27 mouse cellular contexts compared by ENCODE assay signal in the genomic region with DNA sequence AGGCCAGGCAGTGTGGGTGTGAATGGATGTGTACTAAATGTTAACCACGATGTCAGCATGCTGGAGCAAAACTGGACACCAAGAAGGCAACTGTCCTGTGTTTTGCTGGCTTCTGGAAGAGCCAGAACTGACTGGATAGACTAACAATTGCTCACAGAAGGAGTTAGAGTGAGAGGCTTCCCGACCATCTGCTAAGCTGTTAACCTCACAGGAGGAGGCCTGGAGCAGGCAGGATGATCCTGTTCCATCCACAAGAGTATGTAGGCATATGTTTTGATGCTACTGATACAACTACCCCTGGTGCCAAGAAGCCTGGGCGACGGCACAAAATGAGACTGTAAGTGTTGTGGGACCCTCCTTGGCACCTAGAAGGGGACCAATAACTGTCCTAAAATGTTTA.
DNase-seq lines count a peak whose midpoint lies in the region; ATAC-seq and TF ChIP-seq lines count a peak whose summit lies in the region.
"Had no signal": no experiment of that assay in that cellular context is flagged by ENCODE, and none has a peak within 500 bp of the region (broad histone marks: within the 10 kb centered on the region; RNA-seq: fewer than 3 reads in every experiment).

No protein-coding gene starts in this region.

- intact Hi-C loops in heart, adult 2 months (cut with DNase I): no loop called here

- TF ChIP-seq CTCF in heart, adult 2 months (IDR thresholded peaks at IDR 0.05): no peak

- H3K79me2 ChIP-seq in heart, adult 2 months (replicated peaks; ENCODE audit: control insufficient read depth, insufficient read depth, low read length): no peaks in the 10 kb centered on the region

- 69% methylated on average over 4 of the region's 4 CpGs for WGBS in hindbrain, embryonic 16.5 days
- 70% methylated on average over 4 of the region's 4 CpGs for WGBS in hindbrain, embryonic 14.5 days
- 78% methylated on average over 4 of the region's 4 CpGs for WGBS in heart, adult 2 months
- 72% methylated on average over 4 of the region's 4 CpGs for WGBS in heart, embryonic 12.5 days

- TF ChIP-seq POLR2A in heart, adult 2 months (IDR thresholded peaks at IDR 0.05; ENCODE audit: insufficient read depth, low read depth, low read length): no peak

- no peak overlapping the region for H3K9ac ChIP-seq in hindbrain, embryonic 16.5 days (ENCODE audit: low read depth, low read length)
- no peak overlapping the region for H3K9ac ChIP-seq in hindbrain, embryonic 14.5 days
- H3K9ac ChIP-seq in heart, adult 2 months (ENCODE audit: low read depth, low read length): no peak overlapping the region
- no peak overlapping the region for H3K9ac ChIP-seq in heart, embryonic 12.5 days
- H3K9ac ChIP-seq: heart, embryonic 13.5 days; limb, embryonic 12.5 days; liver, embryonic 15.5 days; lung, embryonic 14.5 days had no signal

- H3K27ac ChIP-seq in hindbrain, embryonic 16.5 days (ENCODE audit: low read depth, low read length): no peak overlapping the region
- H3K27ac ChIP-seq in hindbrain, embryonic 14.5 days: no peak overlapping the region
- no peak overlapping the region for H3K27ac ChIP-seq in heart, adult 2 months
- no peak overlapping the region for H3K27ac ChIP-seq in heart, embryonic 12.5 days (ENCODE audit: poor library complexity, severe bottlenecking)
- H3K27ac ChIP-seq: heart, embryonic 13.5 days; kidney, postnatal 0 days; limb, embryonic 12.5 days; liver, embryonic 15.5 days had no signal

- ATAC-seq in hindbrain, embryonic 16.5 days: peak; percentile 30; the same call in 1 of the 2 replicates
- ATAC-seq in hindbrain, embryonic 14.5 days (ENCODE audit: low FRiP score): no peak
- ATAC-seq in heart, embryonic 12.5 days (ENCODE audit: insufficient number of reproducible peaks, low FRiP score): no peak
- ATAC-seq: forebrain, embryonic 16.5 days; intestine, embryonic 16.5 days; Patski had no signal

- H3K36me3 ChIP-seq in hindbrain, embryonic 16.5 days (ENCODE audit: control insufficient read depth, insufficient read depth, low read length): no peaks in the 10 kb centered on the region
- H3K36me3 ChIP-seq in hindbrain, embryonic 14.5 days (replicated peaks; ENCODE audit: control insufficient read depth, insufficient read depth): no peaks in the 10 kb centered on the region
- no peaks in the 10 kb centered on the region for H3K36me3 ChIP-seq in heart, adult 2 months (ENCODE audit: control insufficient read depth, insufficient read depth, low read length)
- no peaks in the 10 kb centered on the region for H3K36me3 ChIP-seq in heart, embryonic 12.5 days
- H3K36me3 ChIP-seq: G1E; heart, embryonic 13.5 days; limb, embryonic 12.5 days; liver, embryonic 15.5 days had no signal

- H3K4me2 ChIP-seq in hindbrain, embryonic 16.5 days (ENCODE audit: low read length): no peak overlapping the region
- H3K4me2 ChIP-seq in hindbrain, embryonic 14.5 days (replicated peaks): no peak overlapping the region
- H3K4me2 ChIP-seq in heart, embryonic 12.5 days: no peak overlapping the region
- H3K4me2 ChIP-seq: heart, embryonic 13.5 days; limb, embryonic 12.5 days; liver, embryonic 15.5 days; lung, embryonic 14.5 days had no signal

- no peak overlapping the region for H3K4me3 ChIP-seq in hindbrain, embryonic 16.5 days (ENCODE audit: low read length)
- H3K4me3 ChIP-seq in hindbrain, embryonic 14.5 days (replicated peaks; ENCODE audit: low read length): no peak overlapping the region
- H3K4me3 ChIP-seq in heart, adult 2 months: no peak overlapping the region
- no peak overlapping the region for H3K4me3 ChIP-seq in heart, embryonic 12.5 days
- H3K4me3 ChIP-seq: erythroblast, embryonic 14.5 days; heart, embryonic 13.5 days; limb, embryonic 12.5 days; liver, embryonic 15.5 days had no signal

- no peaks in the 10 kb centered on the region for H3K4me1 ChIP-seq in hindbrain, embryonic 16.5 days (ENCODE audit: control insufficient read depth, insufficient read depth, low read depth, low read length)
- no peaks in the 10 kb centered on the region for H3K4me1 ChIP-seq in hindbrain, embryonic 14.5 days (replicated peaks; ENCODE audit: control insufficient read depth, insufficient read depth, low read length)
- H3K4me1 ChIP-seq in heart, adult 2 months (ENCODE audit: control insufficient read depth, insufficient read depth, low read length): no peaks in the 10 kb centered on the region
- H3K4me1 ChIP-seq in heart, embryonic 12.5 days (replicated peaks): no peaks in the 10 kb centered on the region
- H3K4me1 ChIP-seq: heart, embryonic 13.5 days; limb, embryonic 12.5 days; liver, embryonic 15.5 days had no signal

- no peak for TF ChIP-seq EP300 in heart, adult 2 months (IDR thresholded peaks at IDR 0.05; ENCODE audit: insufficient read depth, low read depth, low read length)

- no peaks in the 10 kb centered on the region for H3K9me3 ChIP-seq in hindbrain, embryonic 16.5 days (ENCODE audit: control insufficient read depth, low read length)
- H3K9me3 ChIP-seq in hindbrain, embryonic 14.5 days (ENCODE audit: control insufficient read depth, low read length): no peaks in the 10 kb centered on the region
- no peaks in the 10 kb centered on the region for H3K9me3 ChIP-seq in heart, embryonic 12.5 days (replicated peaks)
- H3K9me3 ChIP-seq: heart, embryonic 13.5 days; limb, embryonic 12.5 days; liver, embryonic 15.5 days had no signal

- DNase-seq in hindbrain, embryonic 14.5 days (ENCODE audit: low spot score): no peak
- peak; percentile 86 for DNase-seq in brain, adult 2 months (ENCODE audit: low read depth, low spot score)
- peak; percentile 85 for DNase-seq in cerebellum, adult 11-12 months
- DNase-seq in cerebellum, adult 9-11 months: peak; percentile 88
- DNase-seq in heart, adult 2 months: no peak
- no peak for DNase-seq in retina, postnatal 1 day
- DNase-seq: adrenal gland, postnatal 10 days; heart, postnatal 10 days; kidney, adult 8-10 months; kidney, postnatal 4 days; layer of hippocampus, postnatal 36 days; lung, embryonic 14.5 days; lung, postnatal 14 days; right cerebral cortex, adult 18-20 months; spleen, adult 18-20 months; thymus, postnatal 14 days had no signal

- no peaks in the 10 kb centered on the region for H3K27me3 ChIP-seq in hindbrain, embryonic 16.5 days (replicated peaks; ENCODE audit: control insufficient read depth, insufficient read depth, low read length)
- no peaks in the 10 kb centered on the region for H3K27me3 ChIP-seq in hindbrain, embryonic 14.5 days (ENCODE audit: control insufficient read depth, insufficient read depth, low read length)
- H3K27me3 ChIP-seq in heart, adult 2 months (ENCODE audit: control insufficient read depth, insufficient read depth, low read length): no peaks in the 10 kb centered on the region
- no peaks in the 10 kb centered on the region for H3K27me3 ChIP-seq in heart, embryonic 12.5 days (replicated peaks)
- H3K27me3 ChIP-seq: heart, embryonic 13.5 days; limb, embryonic 12.5 days; liver, embryonic 15.5 days; Patski had no signal

Comparison
In these comparisons a context has a peak if more than half of its experiments do, and no peak if none do; other contexts are left out.
1. DNase-seq: peak in brain, adult 2 months (single experiment), cerebellum, adult 11-12 months (single experiment) and cerebellum, adult 9-11 months (single experiment); none in hindbrain, embryonic 14.5 days (single experiment), heart, adult 2 months (0 of 2) and retina, postnatal 1 day (single experiment).